Mouse (Mus musculus) right cerebral cortex, postnatal 25 days (tissue): ENCODE results near the gene Gdpd1.
"Not testable (repeated sequence)": the region's sequence is repeated elsewhere in the genome, so short reads cannot be mapped to it uniquely, and the experiment has no call there.

ENCODE experiments used
- DNase-seq: peaks from one replicate; pipeline ENCODE4 v3.0.0; 2022

The Gdpd1 gene

DNA sequence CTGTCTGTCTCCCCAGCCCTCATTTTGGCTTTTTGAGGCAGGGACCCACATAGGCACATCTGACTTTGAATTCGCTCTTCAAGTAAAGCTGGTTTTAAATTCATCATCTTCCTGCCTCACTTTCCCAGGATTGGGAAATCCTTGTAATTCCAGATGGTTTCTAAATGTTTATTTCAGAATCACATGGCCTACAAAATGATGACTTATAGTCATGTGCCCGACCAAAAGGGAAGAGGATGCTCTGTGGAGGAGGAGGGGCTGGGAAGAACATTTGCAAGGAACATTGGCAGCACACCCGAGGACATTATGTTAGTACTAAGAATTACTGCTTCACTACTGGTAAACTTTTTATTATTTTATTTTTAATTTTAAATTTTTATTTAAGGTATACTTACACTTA, 48.5 kb downstream of the Gdpd1 start:
- DNase-seq: no peak

DNA sequence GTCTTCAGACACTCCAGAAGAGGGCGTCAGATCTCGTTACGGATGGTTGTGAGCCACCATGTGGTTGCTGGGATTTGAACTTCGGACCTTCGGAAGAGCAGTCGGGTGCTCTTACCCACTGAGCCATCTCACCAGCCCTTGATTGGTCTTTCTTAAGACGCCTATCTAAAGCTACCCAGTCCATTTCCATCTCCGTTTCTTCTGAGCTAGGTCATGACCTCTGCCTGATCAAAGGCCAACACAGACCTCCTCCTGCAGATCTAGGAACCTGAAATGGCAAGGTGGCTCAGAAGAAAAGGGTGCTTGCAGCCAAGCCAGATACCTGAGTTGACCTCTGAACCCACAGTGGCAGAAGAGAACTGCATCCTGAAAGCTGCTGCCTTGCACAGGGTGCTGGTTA, 50.6 kb downstream of the Gdpd1 start:
- not testable (repeated sequence) for DNase-seq

DNA sequence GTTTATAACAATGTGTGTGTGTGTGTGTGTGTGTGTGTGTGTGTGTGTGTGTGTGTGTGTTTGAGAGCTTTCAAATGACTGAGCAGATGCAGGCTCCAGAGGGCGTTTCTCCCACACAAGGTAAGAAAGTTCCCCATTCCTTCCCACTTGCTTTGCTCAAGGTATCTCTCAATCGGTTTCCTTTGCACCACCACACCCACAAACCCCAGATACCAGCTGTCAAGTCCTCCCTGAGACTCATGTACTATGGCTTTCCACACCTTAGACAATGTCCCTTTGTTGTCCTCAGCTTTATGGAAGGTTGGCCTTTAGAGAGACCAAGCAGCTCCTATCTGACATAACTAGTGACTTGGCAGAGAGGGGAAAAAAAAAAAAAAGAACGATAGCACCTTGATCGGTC, 51.1 kb downstream of the Gdpd1 start:
- DNase-seq: no peak

DNA sequence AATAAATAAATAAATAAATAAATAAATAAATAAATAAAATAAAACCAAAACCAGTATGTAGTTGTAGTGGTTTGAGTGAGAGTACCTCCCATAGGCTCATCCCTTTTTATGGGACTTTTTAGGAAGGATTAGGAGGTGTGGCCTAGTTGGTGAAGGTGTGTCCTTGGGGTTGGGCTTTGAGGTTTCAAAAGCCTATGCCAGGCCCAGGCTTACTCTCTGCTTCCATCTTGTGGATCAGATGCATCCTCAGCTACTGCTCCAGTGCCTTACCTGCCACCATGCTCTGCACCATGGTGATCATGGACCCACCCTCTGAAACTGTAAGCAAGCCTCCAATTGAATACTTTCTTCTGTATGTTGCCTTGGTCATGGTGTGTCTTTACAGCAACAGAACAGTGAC, 52.3 kb downstream of the Gdpd1 start:
- DNase-seq: no peak

DNA sequence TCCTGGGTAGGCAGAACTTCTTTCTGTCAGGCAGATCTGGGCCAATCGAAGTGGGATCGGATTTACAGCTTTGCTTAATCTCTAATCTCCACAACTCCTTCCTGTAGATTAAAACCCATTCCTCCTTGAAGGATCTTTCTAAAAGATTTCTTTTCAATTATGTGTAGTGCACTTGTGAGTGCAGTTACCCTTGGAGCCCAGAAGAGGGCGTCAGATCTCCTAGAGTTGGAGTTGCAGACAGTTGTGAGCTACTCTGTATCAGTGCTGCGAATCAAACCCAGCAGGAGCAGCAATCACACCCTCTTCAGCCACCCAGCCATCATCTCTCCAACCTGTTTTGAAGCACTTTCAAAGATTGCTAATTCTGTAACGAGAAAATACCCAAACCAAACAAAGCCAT, 53.4 kb downstream of the Gdpd1 start:
- DNase-seq: no peak

DNA sequence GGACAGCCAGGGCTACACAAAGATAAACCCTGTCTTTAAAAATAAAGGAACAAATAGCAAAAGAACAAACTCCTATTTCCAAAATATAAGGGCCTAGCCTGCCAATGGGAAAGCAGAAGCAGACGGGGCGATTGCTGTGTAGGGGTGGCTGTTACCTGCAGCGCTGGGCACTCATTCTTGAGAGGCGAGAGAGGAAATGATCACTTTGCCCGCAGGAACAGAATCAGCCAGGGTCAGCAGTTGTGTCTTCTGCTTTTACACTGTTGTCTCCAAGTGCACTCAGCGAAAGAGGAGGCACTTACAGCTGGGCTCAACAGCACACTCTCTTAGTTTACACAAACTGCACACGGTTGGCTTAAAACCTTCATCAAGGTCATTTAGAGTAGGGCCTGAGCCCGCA, 54.4 kb downstream of the Gdpd1 start:
- DNase-seq: no peak

DNA sequence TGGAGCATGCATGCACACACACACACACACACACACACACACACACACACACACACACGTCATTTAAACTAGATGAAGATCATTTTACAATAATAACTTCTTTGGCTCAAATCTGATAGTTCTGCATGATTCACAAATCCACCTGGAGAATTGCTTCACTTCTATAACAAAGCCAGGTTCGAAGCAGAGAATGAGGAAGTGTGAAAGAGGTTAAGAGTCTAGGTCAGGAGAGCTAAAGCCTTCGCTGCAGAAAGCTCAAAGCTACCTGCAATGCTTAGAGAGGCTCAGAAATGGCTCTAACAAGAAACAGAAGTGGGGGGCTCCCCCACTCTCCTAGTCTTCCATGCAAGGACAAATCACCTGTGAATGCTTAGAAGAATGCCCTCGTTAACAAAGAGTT, 55.8 kb downstream of the Gdpd1 start:
- no peak for DNase-seq

DNA sequence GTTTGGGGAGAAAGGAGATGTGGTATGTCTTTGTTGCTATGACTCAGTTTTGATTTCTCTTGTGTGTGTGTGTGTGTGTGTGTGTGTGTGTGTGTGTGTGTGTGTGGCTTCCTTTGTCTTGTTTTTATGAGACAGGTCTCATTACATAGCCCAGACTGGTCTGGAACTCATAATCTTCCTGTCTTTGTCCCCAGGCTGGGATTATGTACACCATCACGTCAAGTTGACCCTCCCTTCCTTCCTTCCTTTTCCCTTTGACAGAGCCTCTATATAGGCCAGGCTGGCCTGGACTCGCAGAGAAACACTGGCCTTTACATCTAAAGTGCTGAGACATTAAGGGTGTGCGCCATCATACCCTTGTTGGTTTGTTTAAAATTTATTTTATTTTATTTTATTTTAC, 58.2 kb downstream of the Gdpd1 start:
- DNase-seq: no peak

DNA sequence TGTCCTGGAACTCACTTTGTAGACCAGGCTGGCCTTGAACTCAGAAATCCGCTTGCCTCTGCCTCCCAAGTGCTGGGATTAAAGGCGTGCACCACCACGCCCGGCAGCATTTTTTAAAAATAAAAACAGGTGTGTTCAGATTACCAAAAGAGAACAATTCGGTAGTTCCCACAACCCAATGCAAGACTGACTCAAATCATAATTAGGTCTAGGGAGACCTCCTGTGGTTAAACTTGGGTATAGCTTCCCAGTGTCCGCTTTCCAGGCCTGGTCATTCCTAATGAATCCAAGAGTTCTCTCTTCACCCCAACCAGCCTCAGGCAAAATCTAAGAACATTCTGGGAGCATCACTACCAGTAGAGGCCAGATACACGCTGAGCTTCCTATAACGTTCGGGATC, 63.4 kb downstream of the Gdpd1 start:
- DNase-seq: peak; percentile 38

DNA sequence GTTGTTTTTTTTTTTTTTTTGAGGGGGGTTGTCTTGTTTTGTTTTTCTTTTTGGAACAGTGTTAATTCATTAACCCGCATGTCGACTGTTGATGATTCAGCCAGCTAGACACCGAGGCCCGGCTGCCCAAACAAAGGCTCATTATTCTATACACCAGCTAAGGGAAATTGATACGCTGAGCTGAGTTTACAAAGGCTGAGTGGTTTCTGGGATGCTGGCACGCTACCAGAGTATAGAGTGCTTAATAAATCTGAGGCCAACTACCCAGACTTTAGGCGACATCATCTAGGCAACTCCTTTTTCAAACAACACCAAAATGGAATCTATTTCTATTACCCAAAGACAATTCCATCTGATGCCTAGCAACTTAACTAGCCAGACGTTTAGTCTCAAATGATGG, 66.5 kb downstream of the Gdpd1 start:
- DNase-seq: no peak

DNA sequence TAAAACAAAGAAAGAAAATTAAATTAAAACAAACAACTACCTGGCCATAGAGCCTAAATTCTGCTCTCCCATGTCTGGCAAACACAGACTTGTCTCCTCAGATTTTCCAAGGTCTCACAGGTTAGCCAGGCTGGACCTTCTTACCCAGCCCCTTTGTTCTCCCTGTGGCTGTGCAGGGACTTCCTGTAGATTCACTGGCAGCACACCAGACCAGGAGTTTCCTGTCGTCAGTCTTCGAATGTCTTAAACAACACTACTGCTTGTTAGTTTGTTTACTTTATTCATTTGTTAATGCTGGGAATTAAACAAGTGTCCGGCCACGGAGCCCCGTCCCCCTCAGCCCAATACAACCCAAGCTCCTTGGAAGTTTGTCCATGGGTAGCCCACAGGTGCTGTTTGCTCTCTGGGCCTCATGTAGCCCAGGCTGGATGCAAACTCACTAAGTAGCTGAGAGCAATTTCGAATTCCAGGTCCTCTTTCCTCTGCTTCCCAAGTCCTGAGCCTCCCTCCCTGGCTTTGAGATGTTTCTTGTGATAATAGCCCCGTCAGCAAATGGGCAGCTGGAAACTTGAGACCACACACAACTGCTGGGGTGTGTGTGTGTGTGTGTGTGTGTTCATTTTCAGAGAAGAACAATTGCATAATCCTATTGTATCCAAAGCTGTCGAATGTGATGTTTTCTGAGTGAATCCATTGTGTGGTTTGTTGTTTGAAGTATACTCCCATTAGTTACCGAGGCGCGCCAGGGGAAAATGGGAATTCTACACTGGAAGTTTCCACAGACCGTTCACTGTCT, 68.7 kb downstream of the Gdpd1 start:
- DNase-seq: no peak

DNA sequence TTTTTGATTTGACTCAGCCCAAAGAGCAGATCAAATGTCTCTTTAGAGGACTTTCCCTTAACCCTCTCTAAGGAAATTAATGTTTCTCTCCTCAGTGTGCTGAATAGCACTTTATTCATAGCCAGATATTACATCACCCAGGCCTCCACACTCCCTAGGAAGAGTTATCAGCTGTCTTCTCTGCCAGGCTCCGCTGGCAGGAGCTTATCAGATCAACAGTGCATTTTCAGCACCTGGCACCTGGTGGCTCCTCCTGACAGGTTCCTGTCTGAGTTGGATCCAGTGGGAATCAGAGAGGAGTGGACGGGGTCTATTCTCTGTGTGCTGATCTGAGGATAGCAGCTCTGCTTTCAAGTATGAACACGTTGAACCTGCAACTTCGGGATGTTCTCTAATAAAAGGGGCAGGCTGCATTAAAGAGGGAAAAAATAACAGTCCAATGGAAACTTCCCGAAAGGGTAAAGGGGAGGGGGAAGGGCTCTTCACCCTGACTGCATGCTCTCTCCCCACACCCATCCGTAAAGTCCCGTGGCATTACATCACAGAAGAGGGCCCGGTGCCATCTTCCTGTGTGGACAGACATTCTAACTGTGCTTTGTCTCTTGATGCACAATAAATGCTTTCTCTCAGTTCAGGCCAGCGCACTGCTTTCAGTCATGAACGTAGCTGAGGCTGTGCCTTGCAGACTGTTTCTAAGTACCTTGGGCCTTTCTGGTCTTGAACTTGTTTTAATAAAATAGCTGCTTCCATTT, 71.6 kb downstream of the Gdpd1 start:
- DNase-seq: no peak

DNA sequence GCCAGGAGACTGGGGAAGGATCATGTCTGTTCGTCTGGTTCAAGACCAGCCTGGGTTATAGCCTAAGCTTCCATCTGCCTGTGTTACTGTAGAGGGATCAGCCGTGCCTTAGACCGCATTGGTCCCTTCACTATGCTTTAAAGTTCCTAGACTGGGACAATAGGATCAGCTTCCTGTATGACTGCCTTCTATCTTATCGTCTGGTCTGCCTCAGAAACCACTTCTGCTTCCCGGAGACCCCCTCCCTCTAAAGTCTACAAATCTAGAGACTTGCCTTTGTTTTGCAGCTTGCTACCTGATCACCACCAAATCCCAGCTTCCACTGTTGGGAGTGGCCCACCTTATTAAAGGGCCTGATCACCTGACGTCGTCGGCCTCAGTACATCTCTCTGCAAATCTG, 72.6 kb downstream of the Gdpd1 start:
- no peak for DNase-seq

DNA sequence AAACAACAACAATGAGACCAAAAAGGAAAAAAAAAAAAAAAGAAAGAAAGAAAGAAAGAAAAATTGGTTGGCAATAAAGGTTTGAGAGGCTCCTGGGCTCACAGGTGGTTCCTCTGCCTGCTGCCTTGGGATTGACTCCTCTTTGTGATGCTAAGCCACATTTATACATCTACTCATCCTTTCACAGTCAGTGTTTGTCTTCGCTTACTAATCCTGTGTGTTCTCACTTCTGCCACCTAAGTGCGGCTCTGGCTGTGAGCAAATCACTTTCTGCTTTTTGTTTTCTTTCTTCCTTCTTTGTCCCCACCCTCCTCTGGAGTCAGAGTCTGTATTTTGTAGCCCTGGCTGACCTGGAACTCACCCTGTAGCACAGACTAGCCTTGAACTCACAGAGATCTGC, 77.6 kb downstream of the Gdpd1 start:
- DNase-seq: no peak

DNA sequence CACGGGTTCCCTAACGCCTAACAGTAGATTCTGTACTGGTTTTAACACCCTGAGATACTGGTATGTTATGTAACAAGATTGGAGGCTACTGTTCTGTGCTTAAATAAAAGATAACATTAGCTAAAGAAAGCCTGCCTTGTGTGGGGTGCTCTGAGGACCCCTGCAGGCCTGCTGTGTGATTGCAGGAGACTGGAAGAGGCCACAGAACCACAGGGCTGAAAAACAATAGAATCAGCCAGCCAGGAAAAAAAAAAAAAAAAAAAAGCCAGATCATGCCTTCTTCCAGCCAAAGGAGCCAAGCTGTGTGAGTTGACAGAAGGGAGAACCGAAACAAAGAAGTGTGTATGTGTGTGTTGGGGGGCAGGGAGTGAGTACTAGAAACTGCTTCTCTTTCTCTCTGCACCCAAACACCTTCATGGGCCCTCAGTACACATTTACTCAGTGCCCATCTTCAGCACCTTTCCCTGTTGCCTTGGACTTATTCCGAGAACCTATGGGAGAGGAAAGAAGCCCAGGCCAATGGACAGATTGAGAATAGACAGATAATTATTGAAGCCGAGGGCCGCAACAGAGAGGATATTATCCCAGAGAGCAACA, 78.1 kb downstream of the Gdpd1 start:
- peak; percentile 69 for DNase-seq

DNA sequence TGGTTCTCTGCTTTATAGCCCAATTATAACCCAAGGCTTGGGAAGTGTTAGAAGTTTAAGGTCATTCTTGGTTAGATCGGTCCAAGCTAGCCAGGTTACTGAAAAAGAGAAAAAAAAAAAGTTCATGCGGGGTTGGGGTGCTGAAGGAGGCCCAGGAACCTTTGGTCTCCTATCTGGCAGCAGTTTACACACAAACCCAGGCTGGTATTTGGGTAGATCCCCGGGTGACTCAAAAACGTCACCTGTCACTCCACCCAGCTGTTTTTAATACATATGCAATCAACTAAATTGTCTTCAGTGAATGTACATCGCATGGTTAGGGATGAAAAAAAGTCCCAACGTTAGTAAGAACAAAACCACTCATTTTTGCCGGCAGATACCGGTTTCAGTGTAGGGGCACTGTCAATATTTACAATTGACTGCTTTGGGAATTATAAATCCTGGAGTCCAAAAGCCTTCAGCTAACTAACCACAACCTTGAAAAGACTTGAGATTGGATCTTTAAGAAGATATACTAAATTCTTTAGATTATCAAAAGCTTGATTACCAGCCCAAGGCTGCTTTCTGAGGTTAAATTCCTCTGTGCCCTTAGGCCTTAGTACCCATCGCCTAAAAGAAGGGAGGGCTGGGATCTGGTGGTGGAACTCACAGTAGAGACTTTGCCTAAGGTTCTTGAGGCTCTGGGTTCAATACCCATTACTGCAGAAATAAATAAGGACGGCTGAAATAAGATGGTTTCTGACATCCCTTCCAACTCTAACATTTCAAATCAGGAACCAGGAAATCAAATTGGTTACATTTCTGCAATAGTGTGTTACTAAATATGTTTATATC, 78.9 kb downstream of the Gdpd1 start:
- DNase-seq: no peak

DNA sequence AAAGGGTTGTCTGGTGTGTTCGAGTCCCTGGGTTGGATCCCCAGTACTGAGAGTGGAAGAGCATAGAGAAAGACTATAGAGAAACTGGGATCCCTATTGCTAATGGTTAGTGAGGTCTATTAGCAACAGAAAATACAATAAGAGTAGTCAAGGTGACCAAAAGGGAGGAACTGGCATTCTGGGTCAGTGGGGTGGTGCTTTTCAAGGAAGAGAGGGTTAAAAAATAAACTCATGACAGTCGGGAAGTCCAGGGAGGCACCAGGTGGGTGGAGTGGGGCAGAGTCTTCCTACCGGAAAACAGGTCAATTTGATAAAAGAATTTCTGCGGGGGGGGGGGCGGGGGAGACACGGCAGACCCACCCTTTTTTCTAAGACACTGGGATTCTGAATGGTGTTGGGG, 79.5 kb downstream of the Gdpd1 start:
- no peak for DNase-seq

DNA sequence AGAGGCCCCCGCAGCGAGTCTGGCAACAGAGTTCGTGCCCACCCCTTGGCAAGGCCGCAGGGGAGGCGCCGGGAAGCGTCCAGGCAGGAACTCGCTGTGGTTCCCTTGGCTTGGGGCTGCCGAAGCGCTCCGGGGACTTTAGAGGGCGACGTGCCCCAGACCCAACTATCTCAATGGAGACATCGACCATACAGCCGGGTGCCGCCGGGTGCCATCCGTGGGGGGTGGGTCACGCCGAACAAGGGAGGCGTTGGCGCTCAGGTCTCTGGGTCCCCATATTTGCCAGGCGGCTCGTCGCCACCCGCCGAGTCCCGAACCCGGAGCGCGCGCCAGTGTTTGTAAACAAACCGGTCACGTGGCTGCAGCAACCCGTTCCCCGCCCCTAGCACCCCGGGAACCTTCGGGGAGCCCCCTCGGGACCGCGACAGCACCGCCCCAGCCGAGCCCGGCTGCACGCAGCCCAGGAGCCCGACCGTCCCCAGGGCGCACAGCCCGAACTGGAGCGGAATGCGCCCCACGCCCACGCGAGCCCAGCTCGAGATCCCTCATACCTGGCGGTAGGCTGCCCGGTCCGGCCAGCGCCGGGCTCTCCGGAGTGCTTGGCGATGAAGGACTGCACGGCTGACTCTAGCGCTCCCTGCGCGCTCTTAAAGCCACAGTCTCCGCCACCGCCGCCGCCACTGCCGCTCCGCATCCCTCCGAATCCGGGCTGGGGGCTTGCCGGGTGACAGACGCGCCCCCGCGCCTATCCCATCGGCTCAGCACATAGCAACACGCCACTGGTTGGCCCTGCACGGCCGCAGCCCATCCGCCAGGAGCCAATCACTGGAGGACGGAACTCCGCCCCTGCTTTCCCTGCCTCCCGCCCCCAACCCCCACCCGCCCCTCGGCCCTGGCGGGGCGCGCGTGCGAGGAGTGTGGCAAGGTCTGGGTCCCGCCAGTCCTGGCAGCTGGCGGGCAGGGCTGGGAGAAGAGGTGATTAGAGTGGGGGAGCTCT, 80.5 kb downstream of the Gdpd1 start, which contains the start of gene Ypel2:
Ypel2 (minus strand) TSS at position 667 of the 997 bp plus-strand sequence.
- peak; percentile 98 for DNase-seq

DNA sequence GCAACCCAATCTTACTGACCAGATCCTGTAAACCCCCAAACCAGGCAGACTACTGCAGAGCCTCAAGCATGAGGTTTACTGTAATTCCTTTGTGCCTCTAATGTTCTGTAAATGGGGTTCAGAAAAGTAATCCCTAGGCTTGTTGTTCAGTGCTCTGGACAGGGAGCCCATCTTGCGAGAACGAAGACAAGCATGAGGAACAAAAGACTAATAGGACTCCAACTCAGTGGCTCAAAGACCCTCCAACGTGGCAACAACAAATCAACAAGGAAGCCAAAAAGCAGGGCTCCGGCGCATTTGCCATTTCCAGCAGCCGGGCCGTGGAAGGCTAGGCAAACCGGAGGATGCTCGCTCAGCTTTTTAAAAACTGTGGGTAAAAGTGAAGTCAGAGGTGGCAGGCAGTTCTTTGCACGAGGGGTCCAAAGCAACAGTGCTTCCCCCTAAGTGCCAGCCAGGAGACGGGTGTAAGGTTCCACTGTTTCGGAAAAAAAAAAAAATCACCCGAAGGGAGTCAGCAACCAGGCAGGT, 81.3 kb downstream of the Gdpd1 start:
- DNase-seq: no peak

DNA sequence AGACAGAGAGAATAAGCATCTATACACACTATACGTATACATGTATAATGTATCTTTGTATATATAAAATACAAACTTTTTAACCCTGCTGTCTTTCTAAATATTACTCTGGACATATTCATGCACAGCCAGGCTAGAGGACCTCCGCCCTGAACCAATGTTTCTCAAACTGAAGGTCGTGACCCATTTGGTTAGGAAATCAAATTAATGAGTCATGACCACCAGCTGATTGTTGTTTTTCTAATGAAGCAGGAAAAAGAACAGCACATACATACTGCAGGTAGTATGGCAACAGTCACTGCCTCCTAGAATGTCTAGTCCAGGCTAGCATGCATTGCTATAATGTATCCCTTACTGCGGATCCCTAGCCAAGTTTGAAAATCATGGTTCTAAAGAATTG, 82.6 kb downstream of the Gdpd1 start:
- DNase-seq: no peak

DNA sequence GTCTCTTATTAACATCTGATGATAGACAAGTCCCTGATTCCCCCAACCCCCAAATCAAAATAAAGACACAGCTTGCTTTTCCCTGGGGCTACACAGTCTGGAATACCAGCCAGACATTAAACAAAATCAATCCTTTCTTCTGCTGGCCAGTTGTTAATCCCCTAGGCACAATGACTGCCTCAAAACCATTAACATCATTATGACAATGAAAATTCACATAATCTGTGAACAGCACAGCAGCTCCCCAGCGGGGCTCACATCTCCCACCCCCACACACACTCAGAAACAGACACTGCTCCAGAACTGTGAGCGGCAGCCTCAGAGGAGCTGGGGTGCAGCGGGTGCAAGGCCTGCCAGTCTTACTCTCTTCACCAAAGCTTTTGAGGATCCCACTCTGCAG, 83.6 kb downstream of the Gdpd1 start:
- DNase-seq: no peak

DNA sequence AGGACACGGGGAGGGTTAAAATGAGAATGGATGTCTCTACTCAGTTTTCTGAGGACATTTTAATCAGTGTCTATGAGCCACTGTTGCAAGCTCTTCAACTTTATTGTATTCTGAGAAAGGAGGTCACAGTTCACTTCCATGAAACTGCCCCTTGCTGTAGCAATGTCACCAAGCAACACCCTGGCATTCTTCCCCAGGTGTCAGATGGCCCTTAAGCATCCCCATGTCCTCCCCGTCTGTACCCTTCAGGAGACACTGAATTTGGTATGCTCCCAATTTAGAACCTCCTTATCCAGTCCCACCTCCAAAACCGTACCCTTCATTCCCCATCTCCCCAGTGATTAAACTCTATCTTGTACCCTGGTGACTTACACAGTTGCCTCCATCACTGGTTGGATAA, 88.9 kb downstream of the Gdpd1 start:
- no peak for DNase-seq
